Mouse (Mus musculus) intestine, postnatal 0 days (tissue): ENCODE data around the gene Grip1. TPM values are rescaled to one million over a fixed set of nuclear protein-coding genes. Genes with fewer than 3 reads are reported as not detected.

Experiments used
- ATAC-seq: fragments of 200-750 bp; cut with Nextera tagmentation; 2 replicates; pipeline ENCODE4 v1.8.0; 2017; ENCODE audit warnings: mild to moderate bottlenecking, moderate TSS enrichment, moderate library complexity
- H3K27ac ChIP-seq: fragments of 300-500 bp; sonication (generic); 2 replicates; pipeline ENCODE4 v1.5.1; 2014; ENCODE audit warnings: mild to moderate bottlenecking, low read depth, low read length, moderate library complexity
- H3K27me3 ChIP-seq: fragments of 300-500 bp; sonication (generic); replicated peaks from 2 replicates; pipeline ENCODE4 v1.6.1; 2014; ENCODE audit warnings: low read length, mixed read lengths; ENCODE audit not compliant: control insufficient read depth, insufficient read depth
- H3K36me3 ChIP-seq: fragments of 300-500 bp; sonication (generic); 2 replicates; pipeline ENCODE4 v1.6.1; 2014; ENCODE audit warnings: mild to moderate bottlenecking, moderate library complexity; ENCODE audit not compliant: control insufficient read depth, insufficient read depth
- H3K4me1 ChIP-seq: fragments of 300-500 bp; sonication (generic); replicated peaks from 2 replicates; pipeline ENCODE4 v1.6.1; 2014; ENCODE audit warnings: antibody characterized with exemption, low read length, mixed read lengths; ENCODE audit not compliant: control insufficient read depth, insufficient read depth
- H3K4me2 ChIP-seq: fragments of 300-500 bp; sonication (generic); replicated peaks from 2 replicates; pipeline ENCODE4 v1.6.1; 2014; ENCODE audit warnings: low read depth, mild to moderate bottlenecking, moderate library complexity
- H3K4me3 ChIP-seq: fragments of 300-500 bp; sonication (generic); 2 replicates; pipeline ENCODE4 v1.5.1; 2014; ENCODE audit warnings: low read depth, low read length
- H3K9ac ChIP-seq: fragments of 300-500 bp; sonication (generic); 2 replicates; pipeline ENCODE4 v1.6.1; 2014; ENCODE audit warnings: mild to moderate bottlenecking, low read depth, low read length
- H3K9me3 ChIP-seq: fragments of 300-500 bp; sonication (generic); 2 replicates; pipeline ENCODE4 v1.6.1; 2016; ENCODE audit warnings: mixed run types; ENCODE audit not compliant: control insufficient read depth
- CTCF ChIP-seq: sonication (generic); IDR thresholded peaks from 2 replicates; pipeline ENCODE4 v1.5.1; 2016; ENCODE audit warnings: low read depth, mild to moderate bottlenecking, control low read depth, antibody characterized with exemption, moderate library complexity
- WGBS: fragments of 180-500 bp; shearing (Covaris S2); extraction: QIAGEN DNeasy Blood & Tissue Kit; methylation state at CpG from one replicate; pipeline ENCODE4 v1.1.7; 2014; 5-methylcytosine and 5-hydroxymethylcytosine counted together
- polyA plus RNA-seq: library from polyadenylated mRNA; unstranded; fragments of >200 nt; fragmentation: Nextera tagmentation; extraction: Ambion mirVana; gene quantifications from 2 replicates; pipeline ENCODE4 v1.2.1, GENCODE M21; 2015

The Grip1 gene
- 0.48 and 0.69 TPM in 2 replicates for polyA plus RNA-seq

GRCm38 (mm10) chr10:119453431-119454105 is at the start of gene Grip1:
TSS of gene Grip1 (plus strand) at chr10:119453830.
- ATAC-seq = peak; percentile 70
- Histone ChIP-seq H3K27ac (no peak within 1 kb of the TSS), H3K36me3 (no peaks in the 10 kb centered on the region), H3K9ac (peak within 1 kb of the TSS; percentile 51), H3K4me2 (peak within 1 kb of the TSS; percentile 100), H3K4me1 (peaks cover 5% of the 10 kb centered on the region; the same call in 1 of the 2 replicates), H3K4me3 (peak within 1 kb of the TSS; percentile 62), H3K9me3 (no peaks in the 10 kb centered on the region), H3K27me3 (peaks cover 10% of the 10 kb centered on the region; the same call in 1 of the 2 replicates)
- WGBS = under 1% methylated on average over 66 of the region's 84 CpGs
- peak; percentile 29 for TF ChIP-seq CTCF

GRCm38 (mm10) chr10:119405103-119405502 is 48.5 kb upstream of the Grip1 start:
- Histone ChIP-seq H3K9ac (no peak overlapping the region), H3K4me1 (no peaks in the 10 kb centered on the region), H3K4me3 (no peak overlapping the region), H3K27ac (no peak overlapping the region), H3K4me2 (no peak overlapping the region), H3K9me3 (no peaks in the 10 kb centered on the region), H3K36me3 (no peaks in the 10 kb centered on the region), H3K27me3 (no peaks in the 10 kb centered on the region)
- no peak for ATAC-seq
- WGBS = 96% methylated on average over 9 of the region's 9 CpGs
- no peak for TF ChIP-seq CTCF

GRCm38 (mm10) chr10:119405612-119406011 is 48.0 kb upstream of the Grip1 start:
- no peak for TF ChIP-seq CTCF
- WGBS = 76% methylated on average over 1 of the region's 1 CpGs
- Histone ChIP-seq H3K9ac (no peak overlapping the region), H3K27me3 (no peaks in the 10 kb centered on the region), H3K4me1 (no peaks in the 10 kb centered on the region), H3K4me2 (no peak overlapping the region), H3K27ac (no peak overlapping the region), H3K4me3 (no peak overlapping the region), H3K36me3 (no peaks in the 10 kb centered on the region), H3K9me3 (no peaks in the 10 kb centered on the region)
- ATAC-seq = no peak

DNA sequence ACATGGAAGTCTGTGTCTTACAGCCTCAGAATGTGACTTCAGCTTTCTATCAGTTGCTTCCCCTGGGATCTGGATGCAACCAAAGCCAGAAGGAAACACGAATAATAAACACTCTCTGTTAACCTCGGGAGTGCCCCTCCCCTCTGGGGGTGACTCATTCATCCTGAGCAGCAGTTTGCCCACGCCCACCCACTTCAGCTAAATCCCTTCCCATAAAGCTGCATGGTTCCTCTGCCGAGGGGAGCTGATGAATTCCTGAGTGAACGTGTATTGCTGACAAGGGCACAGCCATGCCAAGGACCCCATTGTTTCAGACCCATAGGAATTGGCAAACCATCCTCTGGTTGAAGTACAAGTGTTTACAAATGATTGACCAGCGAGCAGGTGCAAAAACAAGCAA is 45.3 kb upstream of the Grip1 start:
- Histone ChIP-seq H3K36me3 (no peaks in the 10 kb centered on the region), H3K27ac (no peak overlapping the region), H3K4me1 (no peaks in the 10 kb centered on the region), H3K9ac (no peak overlapping the region), H3K27me3 (no peaks in the 10 kb centered on the region), H3K4me2 (no peak overlapping the region), H3K4me3 (no peak overlapping the region), H3K9me3 (no peaks in the 10 kb centered on the region)
- ATAC-seq = no peak
- 6% methylated on average over 6 of the region's 6 CpGs for WGBS
- TF ChIP-seq CTCF = no peak

GRCm38 (mm10) chr10:119413238-119413637 is 40.4 kb upstream of the Grip1 start:
- Histone ChIP-seq H3K27ac (no peak overlapping the region), H3K27me3 (no peaks in the 10 kb centered on the region), H3K9me3 (no peaks in the 10 kb centered on the region), H3K4me1 (no peaks in the 10 kb centered on the region), H3K9ac (no peak overlapping the region), H3K36me3 (no peaks in the 10 kb centered on the region), H3K4me3 (no peak overlapping the region), H3K4me2 (no peak overlapping the region)
- no peak for TF ChIP-seq CTCF
- no peak for ATAC-seq
- 97% methylated on average over 11 of the region's 11 CpGs for WGBS

DNA sequence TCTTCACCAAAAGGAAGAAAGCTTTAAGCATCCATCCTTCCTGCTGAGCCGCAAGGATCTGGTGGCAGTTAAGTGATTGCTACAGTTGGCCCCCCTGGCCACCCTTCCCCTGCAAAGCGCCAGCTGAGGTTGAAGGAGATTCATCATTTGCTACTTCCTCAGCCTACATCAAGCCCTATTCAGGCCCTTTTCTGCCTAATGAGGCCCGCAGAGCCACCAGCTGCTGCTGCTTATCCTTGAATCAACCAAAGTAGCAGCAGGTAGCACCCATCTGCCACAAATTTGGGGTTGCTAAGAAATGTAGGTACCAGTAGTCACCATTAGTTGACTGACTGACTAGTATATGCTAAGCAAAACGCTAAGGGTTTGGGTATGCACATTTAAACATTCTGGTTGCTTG is 38.5 kb upstream of the Grip1 start:
- no peaks in the 10 kb centered on the region for H3K27me3 ChIP-seq
- H3K36me3 ChIP-seq = no peaks in the 10 kb centered on the region
- WGBS = 77% methylated on average over 4 of the region's 4 CpGs
- no peak overlapping the region for H3K9ac ChIP-seq
- H3K27ac ChIP-seq = no peak overlapping the region
- no peak for TF ChIP-seq CTCF
- H3K4me3 ChIP-seq = no peak overlapping the region
- no peak overlapping the region for H3K4me2 ChIP-seq
- H3K4me1 ChIP-seq = no peaks in the 10 kb centered on the region
- H3K9me3 ChIP-seq = no peaks in the 10 kb centered on the region
- ATAC-seq = no peak
